Mouse (Mus musculus): ENCODE measurements around the gene Csrp3. TPM values are rescaled to one million over a fixed set of nuclear protein-coding genes. Genes with fewer than 3 reads are reported as not detected.

The Csrp3 gene
- total and polyA plus RNA-seq, 3 experiments, result 781 to 2,301 (median 1,931) TPM

- TF ChIP-seq POLR2A (IDR thresholded peaks at IDR 0.05; ENCODE audit: insufficient read depth, low read depth, low read length), result no peak
- peak; percentile 28 for TF ChIP-seq CTCF (IDR thresholded peaks at IDR 0.05)
- WGBS, result 86% methylated on average over 4 of the region's 4 CpGs
- no peaks in the 10 kb centered on the region for H3K36me3 ChIP-seq (ENCODE audit: control insufficient read depth, insufficient read depth, low read length)
- no peak overlapping the region for H3K4me3 ChIP-seq
- H3K4me1 ChIP-seq (ENCODE audit: control insufficient read depth, insufficient read depth, low read length), result no peaks in the 10 kb centered on the region
- H3K79me2 ChIP-seq (replicated peaks; ENCODE audit: control insufficient read depth, insufficient read depth, low read length), result no peaks in the 10 kb centered on the region
- intact Hi-C loops (cut with DNase I), result no loop called here
- no peak for DNase-seq
- H3K27me3 ChIP-seq (ENCODE audit: control insufficient read depth, insufficient read depth, low read length), result no peaks in the 10 kb centered on the region
- H3K9ac ChIP-seq (ENCODE audit: low read depth, low read length), result no peak overlapping the region
- no peak overlapping the region for H3K27ac ChIP-seq
These were observed 41.2 kb downstream of the Csrp3 start for GRCm38 (mm10) chr7:48806587-48806986.

GRCm38 (mm10) chr7:48803381-48803780, 44.5 kb downstream of the Csrp3 start:
- intact Hi-C loops (cut with DNase I), result no loop called here
- H3K36me3 ChIP-seq (ENCODE audit: control insufficient read depth, insufficient read depth, low read length), result no peaks in the 10 kb centered on the region
- WGBS, result 92% methylated on average over 7 of the region's 7 CpGs
- H3K27me3 ChIP-seq (ENCODE audit: control insufficient read depth, insufficient read depth, low read length), result no peaks in the 10 kb centered on the region
- no peak overlapping the region for H3K27ac ChIP-seq
- H3K79me2 ChIP-seq (replicated peaks; ENCODE audit: control insufficient read depth, insufficient read depth, low read length), result no peaks in the 10 kb centered on the region
- no peak overlapping the region for H3K9ac ChIP-seq (ENCODE audit: low read depth, low read length)
- no peaks in the 10 kb centered on the region for H3K4me1 ChIP-seq (ENCODE audit: control insufficient read depth, insufficient read depth, low read length)
- TF ChIP-seq EP300 (IDR thresholded peaks at IDR 0.05; ENCODE audit: insufficient read depth, low read depth, low read length) (no peak), POLR2A (IDR thresholded peaks at IDR 0.05; ENCODE audit: insufficient read depth, low read depth, low read length) (no peak), CTCF (IDR thresholded peaks at IDR 0.05) (no peak)
- no peak overlapping the region for H3K4me3 ChIP-seq
- DNase-seq, result no peak

GRCm38 (mm10) chr7:48795130-48795529, 52.7 kb downstream of the Csrp3 start:
- H3K27me3 ChIP-seq (ENCODE audit: control insufficient read depth, insufficient read depth, low read length), result no peaks in the 10 kb centered on the region
- no peak overlapping the region for H3K4me3 ChIP-seq
- H3K36me3 ChIP-seq (ENCODE audit: control insufficient read depth, insufficient read depth, low read length), result no peaks in the 10 kb centered on the region
- 84% methylated on average over 3 of the region's 3 CpGs for WGBS
- no peaks in the 10 kb centered on the region for H3K79me2 ChIP-seq (replicated peaks; ENCODE audit: control insufficient read depth, insufficient read depth, low read length)
- intact Hi-C loops (cut with DNase I), result no loop called here
- DNase-seq, result no peak
- H3K27ac ChIP-seq, result no peak overlapping the region
- TF ChIP-seq POLR2A (IDR thresholded peaks at IDR 0.05; ENCODE audit: insufficient read depth, low read depth, low read length) (no peak), CTCF (IDR thresholded peaks at IDR 0.05) (no peak), EP300 (IDR thresholded peaks at IDR 0.05; ENCODE audit: insufficient read depth, low read depth, low read length) (no peak)
- H3K4me1 ChIP-seq (ENCODE audit: control insufficient read depth, insufficient read depth, low read length), result no peaks in the 10 kb centered on the region
- H3K9ac ChIP-seq (ENCODE audit: low read depth, low read length), result no peak overlapping the region

GRCm38 (mm10) chr7:48791412-48791811, 56.4 kb downstream of the Csrp3 start:
- 77% methylated on average over 3 of the region's 3 CpGs for WGBS
- intact Hi-C loops (cut with DNase I), result no loop called here
- no peak overlapping the region for H3K27ac ChIP-seq
- H3K4me1 ChIP-seq (ENCODE audit: control insufficient read depth, insufficient read depth, low read length), result no peaks in the 10 kb centered on the region
- TF ChIP-seq POLR2A (IDR thresholded peaks at IDR 0.05; ENCODE audit: insufficient read depth, low read depth, low read length), result no peak
- no peak for TF ChIP-seq EP300 (IDR thresholded peaks at IDR 0.05; ENCODE audit: insufficient read depth, low read depth, low read length)
- no peak for TF ChIP-seq CTCF (IDR thresholded peaks at IDR 0.05)
- H3K79me2 ChIP-seq (replicated peaks; ENCODE audit: control insufficient read depth, insufficient read depth, low read length), result no peaks in the 10 kb centered on the region
- H3K9ac ChIP-seq (ENCODE audit: low read depth, low read length), result no peak overlapping the region
- H3K36me3 ChIP-seq (ENCODE audit: control insufficient read depth, insufficient read depth, low read length), result peaks cover 3% of the 10 kb centered on the region; the same call in 1 of the 2 replicates
- no peaks in the 10 kb centered on the region for H3K27me3 ChIP-seq (ENCODE audit: control insufficient read depth, insufficient read depth, low read length)
- no peak for DNase-seq
- H3K4me3 ChIP-seq, result no peak overlapping the region

GRCm38 (mm10) chr7:48790117-48790516, 57.7 kb downstream of the Csrp3 start:
- DNase-seq, result no peak
- no peak overlapping the region for H3K27ac ChIP-seq
- TF ChIP-seq CTCF (IDR thresholded peaks at IDR 0.05) (no peak), EP300 (IDR thresholded peaks at IDR 0.05; ENCODE audit: insufficient read depth, low read depth, low read length) (no peak), POLR2A (IDR thresholded peaks at IDR 0.05; ENCODE audit: insufficient read depth, low read depth, low read length) (no peak)
- intact Hi-C loops (cut with DNase I), result no loop called here
- no peaks in the 10 kb centered on the region for H3K79me2 ChIP-seq (replicated peaks; ENCODE audit: control insufficient read depth, insufficient read depth, low read length)
- 82% methylated on average over 4 of the region's 4 CpGs for WGBS
- H3K27me3 ChIP-seq (ENCODE audit: control insufficient read depth, insufficient read depth, low read length), result no peaks in the 10 kb centered on the region
- no peak overlapping the region for H3K4me3 ChIP-seq
- no peak overlapping the region for H3K9ac ChIP-seq (ENCODE audit: low read depth, low read length)
- no peaks in the 10 kb centered on the region for H3K4me1 ChIP-seq (ENCODE audit: control insufficient read depth, insufficient read depth, low read length)
- H3K36me3 ChIP-seq (ENCODE audit: control insufficient read depth, insufficient read depth, low read length), result peaks cover 3% of the 10 kb centered on the region; the same call in 1 of the 2 replicates

- TF ChIP-seq EP300 (IDR thresholded peaks at IDR 0.05; ENCODE audit: insufficient read depth, low read depth, low read length) (no peak), POLR2A (IDR thresholded peaks at IDR 0.05; ENCODE audit: insufficient read depth, low read depth, low read length) (no peak), CTCF (IDR thresholded peaks at IDR 0.05) (no peak)
- Histone ChIP-seq H3K79me2 (replicated peaks; ENCODE audit: control insufficient read depth, insufficient read depth, low read length) (no peaks in the 10 kb centered on the region), H3K9ac (ENCODE audit: low read depth, low read length) (peak within 1 kb of the TSS; percentile 95), H3K4me1 (ENCODE audit: control insufficient read depth, insufficient read depth, low read length) (no peaks in the 10 kb centered on the region), H3K4me3 (peak within 1 kb of the TSS; percentile 76), H3K27me3 (ENCODE audit: control insufficient read depth, insufficient read depth, low read length) (no peaks in the 10 kb centered on the region), H3K27ac (peak within 1 kb of the TSS; percentile 66), H3K36me3 (ENCODE audit: control insufficient read depth, insufficient read depth, low read length) (peaks cover 3% of the 10 kb centered on the region; the same call in 1 of the 2 replicates)
- WGBS, result under 1% methylated on average over 56 of the region's 57 CpGs
- DNase-seq, result peak; percentile 90 to 93
- intact Hi-C loops (cut with DNase I), result no loop called here
These were observed 58.8 kb downstream of the Csrp3 start, which contains the start of gene Zdhhc13 for GRCm38 (mm10) chr7:48788851-48789572. Gene Zdhhc13 (plus strand): TSS chr7:48789003.

Measured in heart, adult 2 months (tissue).